Mouse (Mus musculus) MEL (cell line): Measurements from ENCODE around the gene Foxo3. TPM values are rescaled to one million over a fixed set of nuclear protein-coding genes. Genes with fewer than 3 reads are reported as not detected.

Experiments used
- DNase-seq: peaks from one replicate; pipeline ENCODE4 v3.0.0; 2011; ENCODE audit warnings: low read depth, low spot score
- H3K27ac ChIP-seq: 2 replicates; pipeline ENCODE4 v1.5.1; 2012; ENCODE audit warnings: low read depth, mild to moderate bottlenecking, control low read depth, low read length, moderate library complexity; ENCODE audit not compliant: control insufficient read depth
- H3K27me3 ChIP-seq, 2 experiments: fragments of 150-350 bp in 1 of 2; sonication (generic) in 1 of 2; 2 replicates each; pipeline ENCODE4 v1.6.1; 2012; ENCODE audit warnings: low read length in 2 of 2, mild to moderate bottlenecking in 2 of 2, improper control_type of control experiment in 1 of 2, moderate library complexity in 1 of 2; ENCODE audit not compliant: insufficient read depth in 2 of 2, control insufficient read depth in 1 of 2
- H3K36me3 ChIP-seq, 2 experiments: 2 replicates each; pipeline ENCODE4 v1.6.1; 2012 to 2014; ENCODE audit warnings: low read length in 2 of 2, improper control_type of control experiment in 1 of 2, inconsistent platforms in 1 of 2, mild to moderate bottlenecking in 1 of 2; ENCODE audit not compliant: insufficient read depth in 2 of 2, control insufficient read depth in 1 of 2
- H3K4me1 ChIP-seq, 2 experiments: fragments of 150-350 bp in 1 of 2; sonication (generic) in 1 of 2; 2 replicates each; pipeline ENCODE4 v1.6.1; 2012; ENCODE audit warnings: low read length in 2 of 2, improper control_type of control experiment in 1 of 2, mild to moderate bottlenecking in 1 of 2; ENCODE audit not compliant: insufficient read depth in 2 of 2, control insufficient read depth in 1 of 2
- H3K4me3 ChIP-seq, 2 experiments: fragments of 150-350 bp in 1 of 2; sonication (generic) in 1 of 2; 2 replicates each; pipeline ENCODE4 v1.5.1; 2012; ENCODE audit warnings: low read depth in 2 of 2, low read length in 2 of 2, mild to moderate bottlenecking in 2 of 2, moderate library complexity in 2 of 2, control low read depth in 1 of 2, improper control_type of control experiment in 1 of 2; ENCODE audit not compliant: control insufficient read depth in 1 of 2, insufficient read depth in 1 of 2
- H3K79me2 ChIP-seq: 2 replicates; pipeline ENCODE4 v1.6.1; 2012; ENCODE audit warnings: mild to moderate bottlenecking, low read length, moderate library complexity; ENCODE audit not compliant: control insufficient read depth, poor library complexity, insufficient read depth
- H3K9ac ChIP-seq: 2 replicates; pipeline ENCODE4 v1.6.1; 2012; ENCODE audit warnings: low read depth, mild to moderate bottlenecking, control low read depth, low read length, moderate library complexity; ENCODE audit not compliant: control insufficient read depth, poor library complexity, severe bottlenecking
- H3K9me3 ChIP-seq: fragments of 150-350 bp; sonication (generic); replicated peaks from 2 replicates; pipeline ENCODE4 v1.6.1; 2012; ENCODE audit warnings: mild to moderate bottlenecking, low read length, improper control_type of control experiment, moderate library complexity; ENCODE audit not compliant: insufficient read depth
- BHLHE40 ChIP-seq: IDR thresholded peaks from 2 replicates; pipeline ENCODE4 v1.6.1; 2012; ENCODE audit warnings: low read depth, mild to moderate bottlenecking, inconsistent platforms, low read length, improper control_type of control experiment, borderline replicate concordance
- CHD2 ChIP-seq: IDR thresholded peaks from 2 replicates; pipeline ENCODE4 v1.6.1; 2011; ENCODE audit warnings: low read length, improper control_type of control experiment
- CTCF ChIP-seq, 3 experiments: IDR thresholded peaks in 2 of 3; conservative IDR thresholded peaks in 1 of 3; 2 replicates each; pipeline ENCODE4 v1.5.1; 2011 to 2012; ENCODE audit warnings: low read length in 3 of 3, low read depth in 2 of 3, mild to moderate bottlenecking in 2 of 3, improper control_type of control experiment in 1 of 3, inconsistent platforms in 1 of 3, mixed read lengths in 1 of 3, moderate library complexity in 1 of 3; ENCODE audit not compliant: control insufficient read depth in 1 of 3, insufficient read depth in 1 of 3, poor library complexity in 1 of 3, severe bottlenecking in 1 of 3
- ELF1 ChIP-seq: IDR thresholded peaks from 2 replicates; pipeline ENCODE4 v1.6.1; 2014; ENCODE audit warnings: low read depth, mild to moderate bottlenecking, inconsistent platforms, low read length, improper control_type of control experiment, moderate library complexity
- EP300 ChIP-seq, 2 experiments: IDR thresholded peaks; 2 replicates each; pipeline ENCODE4 v1.6.1; 2011; ENCODE audit warnings: improper control_type of control experiment in 2 of 2, low read length in 2 of 2, low read depth in 1 of 2, mild to moderate bottlenecking in 1 of 2
- HCFC1 ChIP-seq: IDR thresholded peaks from 2 replicates; pipeline ENCODE4 v1.6.1; 2012; ENCODE audit warnings: low read depth, mild to moderate bottlenecking, inconsistent platforms, low read length, improper control_type of control experiment, moderate library complexity
- MAX ChIP-seq: IDR thresholded peaks from 2 replicates; pipeline ENCODE4 v1.6.1; 2011; ENCODE audit warnings: low read length, improper control_type of control experiment
- MEF2A ChIP-seq: IDR thresholded peaks from 2 replicates; pipeline ENCODE4 v1.6.1; 2014; ENCODE audit warnings: low read depth, mild to moderate bottlenecking, inconsistent platforms, low read length, improper control_type of control experiment; ENCODE audit not compliant: poor library complexity, insufficient replicate concordance, severe bottlenecking; ENCODE audit errors: extremely low read depth
- MYC ChIP-seq: IDR thresholded peaks from 2 replicates; pipeline ENCODE4 v1.6.1; 2011; ENCODE audit warnings: low read depth, mild to moderate bottlenecking, low read length, improper control_type of control experiment, moderate library complexity
- NRF1 ChIP-seq: IDR thresholded peaks from 2 replicates; pipeline ENCODE4 v1.6.1; 2014; ENCODE audit warnings: low read depth, mild to moderate bottlenecking, inconsistent platforms, low read length, improper control_type of control experiment, moderate library complexity; ENCODE audit not compliant: poor library complexity, insufficient read depth, severe bottlenecking
- POLR2A ChIP-seq, 2 experiments: IDR thresholded peaks; 2 replicates each; pipeline ENCODE4 v1.6.1; 2011 to 2012; ENCODE audit warnings: low read length in 2 of 2, mild to moderate bottlenecking in 2 of 2, control low read depth in 1 of 2, improper control_type of control experiment in 1 of 2, low read depth in 1 of 2, moderate library complexity in 1 of 2; ENCODE audit not compliant: control insufficient read depth in 1 of 2, insufficient read depth in 1 of 2, poor library complexity in 1 of 2
- POLR2AphosphoS2 ChIP-seq: IDR thresholded peaks from 2 replicates; pipeline ENCODE4 v1.6.1; 2011; ENCODE audit warnings: low read length, improper control_type of control experiment
- SIN3A ChIP-seq: IDR thresholded peaks from 2 replicates; pipeline ENCODE4 v1.6.1; 2012; ENCODE audit warnings: low read length, improper control_type of control experiment, inconsistent platforms
- SMC3 ChIP-seq: IDR thresholded peaks from 2 replicates; pipeline ENCODE4 v1.6.1; 2011; ENCODE audit warnings: low read depth, low read length, improper control_type of control experiment
- TBP ChIP-seq: IDR thresholded peaks from 2 replicates; pipeline ENCODE4 v1.8.0; 2011; ENCODE audit warnings: low read depth, low read length, improper control_type of control experiment
- UBTF ChIP-seq: IDR thresholded peaks from 2 replicates; pipeline ENCODE4 v1.6.1; 2012; ENCODE audit warnings: low read depth, mild to moderate bottlenecking, inconsistent platforms, low read length, improper control_type of control experiment, moderate library complexity, borderline replicate concordance; ENCODE audit not compliant: insufficient read depth
- USF1 ChIP-seq: IDR thresholded peaks from 2 replicates; pipeline ENCODE4 v1.6.1; 2014; ENCODE audit warnings: low read depth, mild to moderate bottlenecking, inconsistent platforms, low read length, improper control_type of control experiment, moderate library complexity
- polyA plus RNA-seq, 2 experiments: library from polyadenylated mRNA; stranded (reverse) in 1 of 2; unstranded in 1 of 2; fragments of >175 nt in 1 of 2; fragments of >200 nt in 1 of 2; gene quantifications; 2 replicates each; pipeline versions ENCODE4 v1.2.1 to v1.2.4; 2012; ENCODE audit warnings: low replicate concordance in 2 of 2, low read depth in 1 of 2; ENCODE audit not compliant: insufficient read length in 2 of 2, insufficient read depth in 1 of 2, missing spikeins in 1 of 2
- total RNA-seq: library from RNA; depleted of rRNA; stranded (reverse); fragments of 300-350 nt; gene quantifications from 2 replicates; pipeline ENCODE4 v1.2.3, GENCODE M21; 2012

The Foxo3 gene
- total and polyA plus RNA-seq, 3 experiments: 21.0 to 103 (median 27.2) TPM

DNA sequence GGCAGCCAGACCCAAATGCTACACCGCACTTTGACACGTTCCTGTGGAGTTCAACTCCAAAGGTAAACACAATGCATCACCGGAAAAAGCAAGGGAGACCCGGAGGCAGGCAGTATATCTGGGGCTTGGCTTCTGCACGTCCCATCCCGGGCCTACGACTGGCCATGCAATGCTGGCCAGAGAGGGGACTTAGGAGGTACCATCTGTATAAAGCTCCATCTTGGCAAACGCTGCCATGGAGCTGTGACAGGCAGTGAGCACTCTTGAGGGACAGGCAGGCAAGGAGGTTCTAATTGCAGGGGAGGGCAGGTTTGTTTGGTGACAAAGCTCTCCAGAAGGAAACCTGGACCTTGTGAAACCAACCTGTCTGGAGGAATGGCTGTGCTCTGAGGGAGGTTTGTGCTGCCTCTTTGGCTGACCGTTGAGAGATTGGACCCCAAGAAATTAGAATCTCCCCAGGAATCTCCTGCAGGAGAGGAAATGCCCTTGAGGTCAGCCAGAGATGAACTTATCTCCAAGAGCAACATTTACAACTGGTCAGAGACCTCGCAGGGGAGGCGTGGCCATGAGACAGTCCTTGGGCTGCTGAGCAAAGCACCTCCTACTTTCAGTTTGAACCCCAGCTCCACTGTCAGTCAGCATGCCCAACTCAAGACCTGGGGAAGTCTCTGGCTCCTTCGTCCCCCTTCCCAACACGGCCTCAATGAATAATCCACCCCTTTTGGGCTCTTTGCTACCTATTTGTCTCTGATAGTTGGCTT, 86.7 kb downstream of the Foxo3 start:
- Histone ChIP-seq H3K4me1 (peaks cover 2% of the 10 kb centered on the region in 2 experiments; a peak in 3 of 4 replicates), H3K9me3 (no peaks in the 10 kb centered on the region)
- TF ChIP-seq EP300 (IDR thresholded peaks at IDR 0.05; ENCODE audit: low read depth in 1 of 2, low read length in 2 of 2) (no peak), POLR2AphosphoS2 (no peak), BHLHE40 (no peak), ELF1 (no peak), MEF2A (no peak), MAX (no peak)
- TF ChIP-seq, all 39 proteins: peak for 0
- peaks cover 19% of the 10 kb centered on the region; the same call in 1 of the 2 replicates for H3K79me2 ChIP-seq
- no peaks in the 10 kb centered on the region for H3K27me3 ChIP-seq
- no peak overlapping the region for H3K27ac ChIP-seq
- peaks cover 3 to 4% of the 10 kb centered on the region in 2 experiments for H3K36me3 ChIP-seq
- DNase-seq: no peak
- no peak overlapping the region for H3K4me3 ChIP-seq
- no peak overlapping the region for H3K9ac ChIP-seq

DNA sequence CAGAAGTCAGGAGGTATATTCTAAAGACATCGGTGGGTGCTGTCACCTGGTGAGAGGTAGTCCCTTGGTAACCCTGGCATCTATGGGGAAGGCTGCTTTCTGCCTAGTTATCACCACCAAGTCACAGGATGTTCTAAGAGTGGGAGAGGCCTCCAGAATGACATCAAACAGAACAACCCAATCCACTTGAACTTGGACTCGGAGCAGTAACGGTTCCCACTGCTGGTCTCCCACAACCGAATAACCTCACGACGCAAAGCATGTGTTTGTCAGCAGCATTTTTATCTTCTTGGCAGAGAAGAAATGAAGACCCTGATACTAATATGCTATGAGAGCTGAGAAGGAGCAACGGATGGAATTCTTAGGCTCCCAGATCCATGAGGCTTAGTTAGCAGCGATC, 87.5 kb downstream of the Foxo3 start:
- no peaks in the 10 kb centered on the region for H3K27me3 ChIP-seq
- TF ChIP-seq MAX: no peak
- no peak for TF ChIP-seq TBP
- TF ChIP-seq SIN3A: no peak
- no peak for TF ChIP-seq MYC
- no peak for TF ChIP-seq POLR2A (IDR thresholded peaks at IDR 0.05; ENCODE audit: control insufficient read depth in 1 of 2, insufficient read depth in 1 of 2, low read depth in 1 of 2, low read length in 2 of 2, poor library complexity in 1 of 2)
- no peak for TF ChIP-seq NRF1
- no peak for TF ChIP-seq UBTF
- no peak for TF ChIP-seq SMC3
- TF ChIP-seq EP300 (IDR thresholded peaks at IDR 0.05; ENCODE audit: low read depth in 1 of 2, low read length in 2 of 2): no peak
- TF ChIP-seq USF1: no peak
- no peak for TF ChIP-seq HCFC1
- no peak for TF ChIP-seq CTCF (IDR thresholded peaks at IDR 0.05 in 2 of 3, conservative IDR thresholded peaks at IDR 0.05 in 1 of 3; ENCODE audit: control insufficient read depth in 1 of 3, insufficient read depth in 1 of 3, low read depth in 2 of 3, low read length in 3 of 3, poor library complexity in 1 of 3, severe bottlenecking in 1 of 3)
- no peak for TF ChIP-seq CHD2
- no peaks in the 10 kb centered on the region for H3K9me3 ChIP-seq
- H3K79me2 ChIP-seq: peaks cover 16% of the 10 kb centered on the region; the same call in 1 of the 2 replicates
- no peak overlapping the region for H3K4me3 ChIP-seq
- peaks cover under 1 to 4% of the 10 kb centered on the region in 2 experiments; a peak in 2 of 4 replicates for H3K36me3 ChIP-seq
- DNase-seq: no peak
- H3K4me1 ChIP-seq: no peaks in the 10 kb centered on the region
- no peak overlapping the region for H3K27ac ChIP-seq
- no peak overlapping the region for H3K9ac ChIP-seq
